Mouse (Mus musculus) limb, embryonic 14.5 days (tissue): Measurements from ENCODE around the gene Gstt1. TPM values are rescaled to one million over a fixed set of nuclear protein-coding genes. Genes with fewer than 3 reads are reported as not detected.

ENCODE experiments used
- ATAC-seq: fragments of 200-750 bp; cut with Nextera tagmentation; 2 replicates; pipeline ENCODE4 v1.8.0; 2017; ENCODE audit warnings: low read depth, moderate number of reproducible peaks, moderate TSS enrichment; ENCODE audit not compliant: low FRiP score
- DNase-seq: peaks from one replicate; pipeline ENCODE4 v3.0.0-alpha.2; 2015; ENCODE audit warnings: low spot score
- H3K27ac ChIP-seq: fragments of 300-500 bp; sonication (generic); replicated peaks from 2 replicates; pipeline ENCODE4 v1.5.1; 2014; ENCODE audit warnings: low read depth, mild to moderate bottlenecking, low read length, moderate library complexity, mixed read lengths
- H3K27me3 ChIP-seq: fragments of 300-500 bp; sonication (generic); 2 replicates; pipeline ENCODE4 v1.6.1; 2014; ENCODE audit warnings: low read length, mixed read lengths; ENCODE audit not compliant: control insufficient read depth, insufficient read depth
- H3K36me3 ChIP-seq: fragments of 300-500 bp; sonication (generic); 2 replicates; pipeline ENCODE4 v1.6.1; 2014; ENCODE audit warnings: mild to moderate bottlenecking, low read length, moderate library complexity, mixed read lengths; ENCODE audit not compliant: control insufficient read depth, insufficient read depth
- H3K4me1 ChIP-seq: fragments of 300-500 bp; sonication (generic); 2 replicates; pipeline ENCODE4 v1.6.1; 2014; ENCODE audit warnings: antibody characterized with exemption, low read length, mixed read lengths; ENCODE audit not compliant: control insufficient read depth, insufficient read depth
- H3K4me2 ChIP-seq: fragments of 300-500 bp; sonication (generic); replicated peaks from 2 replicates; pipeline ENCODE4 v1.6.1; 2014; ENCODE audit warnings: low read depth, mild to moderate bottlenecking, low read length, moderate library complexity; ENCODE audit not compliant: severe bottlenecking
- H3K4me3 ChIP-seq: fragments of 300-500 bp; sonication (generic); replicated peaks from 2 replicates; pipeline ENCODE4 v1.5.1; 2014; ENCODE audit warnings: low read length
- H3K9ac ChIP-seq: fragments of 300-500 bp; sonication (generic); 2 replicates; pipeline ENCODE4 v1.6.1; 2014; ENCODE audit warnings: mild to moderate bottlenecking, low read depth, low read length, moderate library complexity; ENCODE audit not compliant: severe bottlenecking
- H3K9me3 ChIP-seq: fragments of 300-500 bp; sonication (generic); 2 replicates; pipeline ENCODE4 v1.6.1; 2016; ENCODE audit warnings: low read length; ENCODE audit not compliant: control insufficient read depth
- POLR2A ChIP-seq: fragments of 200-500 bp; IDR thresholded peaks from 2 replicates; pipeline ENCODE4 v1.8.0; 2012; ENCODE audit warnings: inconsistent platforms, mild to moderate bottlenecking, moderate library complexity, borderline replicate concordance; ENCODE audit not compliant: insufficient read depth, insufficient read length; ENCODE audit errors: extremely low read depth
- WGBS: fragments of 180-500 bp; shearing (Covaris S2); extraction: QIAGEN DNeasy Blood & Tissue Kit; methylation state at CpG from one replicate; pipeline ENCODE4 v1.1.7; 2014; 5-methylcytosine and 5-hydroxymethylcytosine counted together
- polyA plus RNA-seq, 2 experiments: library from polyadenylated mRNA; depleted of rRNA in 1 of 2; stranded (reverse) in 1 of 2; unstranded in 1 of 2; fragments of >200 nt; fragmentation: Nextera tagmentation in 1 of 2; extraction: Ambion mirVana in 1 of 2; gene quantifications; 2 replicates each; pipeline versions ENCODE4 v1.2.1 to v1.2.3; 2012 to 2014

Gene Gstt1
- polyA plus RNA-seq, 2 experiments: 22.3 to 27.0 TPM

GRCm38 (mm10) chr10:75833456-75834080, 35.2 kb upstream of the Gstt1 start:
- ATAC-seq (no peak), DNase-seq (no peak)
- peak overlapping the region; percentile 36 for H3K4me3 ChIP-seq
- WGBS: 16% methylated on average over 21 of the region's 21 CpGs
- no peaks in the 10 kb centered on the region for H3K9me3 ChIP-seq
- H3K27me3 ChIP-seq: no peaks in the 10 kb centered on the region
- peak overlapping the region; percentile 50 for H3K4me2 ChIP-seq
- H3K9ac ChIP-seq: peak overlapping the region; percentile 59
- TF ChIP-seq POLR2A: no peak
- H3K27ac ChIP-seq: no peak overlapping the region
- no peaks in the 10 kb centered on the region for H3K36me3 ChIP-seq
- peaks cover 23% of the 10 kb centered on the region for H3K4me1 ChIP-seq

- no peak overlapping the region for H3K27ac ChIP-seq
- TF ChIP-seq POLR2A: no peak
- no peak overlapping the region for H3K9ac ChIP-seq
- no peak for DNase-seq
- H3K9me3 ChIP-seq: no peaks in the 10 kb centered on the region
- H3K4me2 ChIP-seq: no peak overlapping the region
- WGBS: 65% methylated on average over 13 of the region's 13 CpGs
- H3K4me1 ChIP-seq: peaks cover 21% of the 10 kb centered on the region
- H3K27me3 ChIP-seq: no peaks in the 10 kb centered on the region
- H3K4me3 ChIP-seq: no peak overlapping the region
- no peaks in the 10 kb centered on the region for H3K36me3 ChIP-seq
- no peak for ATAC-seq
Observed at GRCm38 (mm10) chr10:75832272-75832895, 34.0 kb upstream of the Gstt1 start.

GRCm38 (mm10) chr10:75830275-75830670, 31.9 kb upstream of the Gstt1 start:
- 79% methylated on average over 2 of the region's 2 CpGs for WGBS
- Histone ChIP-seq H3K9me3 (no peaks in the 10 kb centered on the region), H3K4me1 (peaks cover 8% of the 10 kb centered on the region)

GRCm38 (mm10) chr10:75829529-75830274, 31.3 kb upstream of the Gstt1 start:
- Histone ChIP-seq H3K36me3 (no peaks in the 10 kb centered on the region), H3K4me3 (no peak overlapping the region), H3K27me3 (no peaks in the 10 kb centered on the region), H3K9me3 (no peaks in the 10 kb centered on the region), H3K4me2 (no peak overlapping the region), H3K9ac (no peak overlapping the region), H3K4me1 (peaks cover 4% of the 10 kb centered on the region; the same call in 1 of the 2 replicates), H3K27ac (no peak overlapping the region)
- DNase-seq (no peak), ATAC-seq (no peak)
- TF ChIP-seq POLR2A: no peak
- WGBS: 71% methylated on average over 2 of the region's 2 CpGs

More at GRCm38 (mm10) chr10:75830275-75830670, 31.9 kb upstream of the Gstt1 start:
- H3K4me2 ChIP-seq: no peak overlapping the region
- ATAC-seq: no peak
- no peaks in the 10 kb centered on the region for H3K36me3 ChIP-seq
- no peaks in the 10 kb centered on the region for H3K27me3 ChIP-seq
- no peak overlapping the region for H3K9ac ChIP-seq
- no peak overlapping the region for H3K4me3 ChIP-seq
- DNase-seq: no peak
- no peak for TF ChIP-seq POLR2A
- H3K27ac ChIP-seq: no peak overlapping the region

- Histone ChIP-seq H3K9ac (no peak overlapping the region), H3K4me3 (no peak overlapping the region), H3K27ac (no peak overlapping the region), H3K9me3 (no peaks in the 10 kb centered on the region), H3K27me3 (no peaks in the 10 kb centered on the region), H3K4me2 (no peak overlapping the region), H3K36me3 (no peaks in the 10 kb centered on the region), H3K4me1 (peaks cover 4% of the 10 kb centered on the region; the same call in 1 of the 2 replicates)
- ATAC-seq (no peak), DNase-seq (no peak)
- TF ChIP-seq POLR2A: no peak
Observed at GRCm38 (mm10) chr10:75828500-75828931, 30.1 kb upstream of the Gstt1 start.
